Mouse (Mus musculus) thymus, adult 2 months (tissue): ENCODE measurements at regions not wholly inside any gene's neighbourhood (a gene's known extent, or its start where the extent isn't known, plus 50 kb on each side); places are given as distances from the start of the nearest gene placed in this dataset.

Experiments
- CTCF ChIP-seq: fragments of 200-500 bp; IDR thresholded peaks from 2 replicates; pipeline ENCODE4 v1.5.1; 2012; ENCODE audit warnings: mild to moderate bottlenecking, control low read depth, low read length, moderate library complexity, borderline replicate concordance; ENCODE audit not compliant: control insufficient read depth, poor library complexity, insufficient read depth; ENCODE audit errors: extremely low read depth
- POLR2A ChIP-seq: fragments of 200-500 bp; IDR thresholded peaks from 2 replicates; pipeline ENCODE4 v1.6.1; 2012; ENCODE audit warnings: mild to moderate bottlenecking, low read length, control low read depth, moderate library complexity; ENCODE audit not compliant: control insufficient read depth, poor library complexity, insufficient read depth; ENCODE audit errors: extremely low read depth

GRCm38 (mm10) chr17:84052437-84052836 is 135.3 kb downstream of the Zfp36l2 start:
- no peak for TF ChIP-seq CTCF
- no peak for TF ChIP-seq POLR2A
